In genomic region chr7:99452859-99453258, GRCm38 (mm10) we compare ENCODE assay signal across 31 mouse cellular contexts. TPM values are rescaled to one million over a fixed set of nuclear protein-coding genes. Genes with fewer than 3 reads are reported as not detected.
DNase-seq lines count a peak whose midpoint lies in the region; ATAC-seq lines count a peak whose summit lies in the region.
"Had no signal": no experiment of that assay in that cellular context is flagged by ENCODE, and none has a peak within 500 bp of the region (broad histone marks: within the 10 kb centered on the region; RNA-seq: fewer than 3 reads in every experiment).

No protein-coding gene starts in this region.

- no peaks in the 10 kb centered on the region for H3K27me3 ChIP-seq in heart, embryonic 13.5 days (replicated peaks)
- no peaks in the 10 kb centered on the region for H3K27me3 ChIP-seq in kidney, embryonic 14.5 days (ENCODE audit: control insufficient read depth, insufficient read depth, low read length)
- no peaks in the 10 kb centered on the region for H3K27me3 ChIP-seq in midbrain, embryonic 13.5 days
- no peaks in the 10 kb centered on the region for H3K27me3 ChIP-seq in midbrain, embryonic 10.5 days (ENCODE audit: low read depth, poor library complexity, severe bottlenecking)
- H3K27me3 ChIP-seq: embryonic facial prominence, embryonic 13.5 days; forebrain, embryonic 13.5 days; hindbrain, embryonic 15.5 days had no signal

- no peak for DNase-seq in heart, postnatal 14 days
- DNase-seq in kidney, postnatal 10 days = no peak
- no peak for DNase-seq in midbrain, embryonic 10.5 days (ENCODE audit: low spot score)
- no peak for DNase-seq in adrenal gland, postnatal 4 days (ENCODE audit: low spot score in 2 of 2)
- DNase-seq: adrenal gland, adult 2 months; adrenal gland, postnatal 14 days; cerebellum, adult 11-12 months; cerebellum, adult 8-10 months; cerebellum, postnatal 10 days; cerebellum, postnatal 36 days; embryo, embryonic 11 days; gastrocnemius, postnatal 10 days; gastrocnemius, postnatal 36 days; heart, adult 2 months; heart, postnatal 10 days had no signal

- intact Hi-C loops in heart, postnatal 14 days (cut with DNase I) = loop anchor here (5.0 kb wide), 1 partner anchor 121 kb away; no protein-coding TSS in a partner anchor

- H3K9me3 ChIP-seq in heart, embryonic 13.5 days = no peaks in the 10 kb centered on the region
- no peaks in the 10 kb centered on the region for H3K9me3 ChIP-seq in kidney, embryonic 14.5 days (ENCODE audit: control insufficient read depth, low read length)
- no peaks in the 10 kb centered on the region for H3K9me3 ChIP-seq in midbrain, embryonic 13.5 days
- H3K9me3 ChIP-seq in midbrain, embryonic 10.5 days (replicated peaks) = no peaks in the 10 kb centered on the region
- H3K9me3 ChIP-seq: embryonic facial prominence, embryonic 10.5 days; embryonic facial prominence, embryonic 13.5 days; forebrain, embryonic 10.5 days; forebrain, embryonic 13.5 days; hindbrain, embryonic 10.5 days; hindbrain, embryonic 15.5 days had no signal

- H3K4me3 ChIP-seq in heart, embryonic 13.5 days = no peak overlapping the region
- H3K4me3 ChIP-seq in kidney, embryonic 14.5 days (ENCODE audit: low read length) = no peak overlapping the region
- no peak overlapping the region for H3K4me3 ChIP-seq in midbrain, embryonic 13.5 days (replicated peaks)
- no peak overlapping the region for H3K4me3 ChIP-seq in midbrain, embryonic 10.5 days
- H3K4me3 ChIP-seq: embryonic facial prominence, embryonic 10.5 days; embryonic facial prominence, embryonic 13.5 days; erythroblast, embryonic 14.5 days; forebrain, embryonic 10.5 days; forebrain, embryonic 13.5 days; heart, adult 2 months; hindbrain, embryonic 10.5 days; hindbrain, embryonic 15.5 days had no signal

- H3K9ac ChIP-seq in heart, embryonic 13.5 days = 0 out of 2 replicates have a peak overlapping the region, but pooled peaks have one; percentile 28
- H3K9ac ChIP-seq in kidney, embryonic 14.5 days (ENCODE audit: low read depth, low read length) = no peak overlapping the region
- H3K9ac ChIP-seq in midbrain, embryonic 13.5 days (replicated peaks) = 0 out of 2 replicates have a peak overlapping the region, but pooled peaks have one; percentile 10
- H3K9ac ChIP-seq: embryonic facial prominence, embryonic 13.5 days; forebrain, embryonic 13.5 days; hindbrain, embryonic 15.5 days had no signal

- 60% methylated on average over 7 of the region's 7 CpGs for WGBS in heart, embryonic 13.5 days
- WGBS in kidney, embryonic 14.5 days = 66% methylated on average over 7 of the region's 7 CpGs
- WGBS in midbrain, embryonic 13.5 days = 89% methylated on average over 7 of the region's 7 CpGs
- 92% methylated on average over 7 of the region's 7 CpGs for WGBS in midbrain, embryonic 10.5 days

- H3K36me3 ChIP-seq in heart, embryonic 13.5 days = peaks cover 61% of the 10 kb centered on the region
- no peaks in the 10 kb centered on the region for H3K36me3 ChIP-seq in kidney, embryonic 14.5 days (ENCODE audit: control insufficient read depth, insufficient read depth, low read length)
- peaks cover 21% of the 10 kb centered on the region for H3K36me3 ChIP-seq in midbrain, embryonic 13.5 days
- peaks cover 11% of the 10 kb centered on the region; the same call in 1 of the 2 replicates for H3K36me3 ChIP-seq in midbrain, embryonic 10.5 days

- H3K4me1 ChIP-seq in heart, embryonic 13.5 days = peaks cover 16% of the 10 kb centered on the region
- H3K4me1 ChIP-seq in kidney, embryonic 14.5 days (ENCODE audit: control insufficient read depth, insufficient read depth, low read length) = peaks cover 14% of the 10 kb centered on the region
- peaks cover 24% of the 10 kb centered on the region for H3K4me1 ChIP-seq in midbrain, embryonic 13.5 days (replicated peaks)
- peaks cover 31% of the 10 kb centered on the region for H3K4me1 ChIP-seq in midbrain, embryonic 10.5 days
- H3K4me1 ChIP-seq: embryonic facial prominence, embryonic 13.5 days had no signal

- no peak overlapping the region for H3K27ac ChIP-seq in heart, embryonic 13.5 days (replicated peaks)
- H3K27ac ChIP-seq in kidney, embryonic 14.5 days (ENCODE audit: low read depth, low read length) = no peak overlapping the region
- no peak overlapping the region for H3K27ac ChIP-seq in midbrain, embryonic 13.5 days
- H3K27ac ChIP-seq in midbrain, embryonic 10.5 days (replicated peaks) = no peak overlapping the region
- H3K27ac ChIP-seq: embryonic facial prominence, embryonic 13.5 days; forebrain, embryonic 10.5 days; forebrain, embryonic 13.5 days; heart, adult 2 months; hindbrain, embryonic 15.5 days had no signal

- no peak overlapping the region for H3K4me2 ChIP-seq in heart, embryonic 13.5 days
- no peak overlapping the region for H3K4me2 ChIP-seq in kidney, embryonic 14.5 days (replicated peaks; ENCODE audit: low read depth, low read length)
- no peak overlapping the region for H3K4me2 ChIP-seq in midbrain, embryonic 13.5 days (replicated peaks)
- H3K4me2 ChIP-seq: embryonic facial prominence, embryonic 13.5 days; forebrain, embryonic 13.5 days; hindbrain, embryonic 15.5 days had no signal

- no peak for ATAC-seq in heart, embryonic 13.5 days (ENCODE audit: extremely low read depth, insufficient number of reproducible peaks, low FRiP score, low TSS enrichment)
- ATAC-seq in kidney, embryonic 14.5 days (ENCODE audit: low FRiP score, low TSS enrichment) = peak; percentile 12; the same call in 1 of the 2 replicates
- ATAC-seq in midbrain, embryonic 13.5 days = no peak
- ATAC-seq: CD4-positive, CD25-positive, alpha-beta regulatory T cell, adult 4 months; forebrain, embryonic 13.5 days; forebrain, embryonic 16.5 days; intestine, postnatal 0 days had no signal

RNA-seq across cellular contexts. Expression of gene Klhl35, which starts 12.9 kb away (rescaled TPM):
- polyA plus RNA-seq in heart, embryonic 13.5 days (2015; fragmentation: Nextera tagmentation; extraction: Ambion mirVana) = 0.45 and 0.84 TPM in 2 replicates
- under 1 TPM; 0.15 to 0.29 TPM for total RNA-seq in heart, postnatal 14 days (2021)
- 1.1 and 1.5 TPM in 2 replicates for polyA plus RNA-seq in kidney, embryonic 14.5 days (2014; fragmentation: Nextera tagmentation; extraction: Ambion mirVana)
- polyA plus RNA-seq in midbrain, embryonic 13.5 days (2015; fragmentation: Nextera tagmentation; extraction: Ambion mirVana) = 9.0 and 17.2 TPM in 2 replicates
- polyA plus RNA-seq in midbrain, embryonic 10.5 days (2016; fragmentation: Nextera tagmentation; extraction: Ambion mirVana) = 2.9 and 10.0 TPM in 2 replicates
- 1 to 10 TPM; 2.1 to 3.6 TPM for total RNA-seq in adrenal gland, postnatal 4 days (2021)
- total RNA-seq: gastrocnemius, adult 18-20 months; gastrocnemius, postnatal 36 days; MEL had no signal
- polyA plus RNA-seq: C2C12; CD4-positive, CD25-positive, alpha-beta regulatory T cell, adult 4 months; erythroblast, embryonic 14.5 days had no signal

RNA-seq across cellular contexts. Expression of gene Rps3, which starts 30.7 kb away (rescaled TPM):
- polyA plus RNA-seq in heart, embryonic 13.5 days (2015; fragmentation: Nextera tagmentation; extraction: Ambion mirVana) = 492 and 539 TPM in 2 replicates
- 100 to 1,000 TPM; 289 to 327 TPM for total RNA-seq in heart, postnatal 14 days (2021)
- 870 and 995 TPM in 2 replicates for polyA plus RNA-seq in kidney, embryonic 14.5 days (2014; fragmentation: Nextera tagmentation; extraction: Ambion mirVana)
- polyA plus RNA-seq in midbrain, embryonic 13.5 days (2015; fragmentation: Nextera tagmentation; extraction: Ambion mirVana) = 531 and 554 TPM in 2 replicates
- 681 and 788 TPM in 2 replicates for polyA plus RNA-seq in midbrain, embryonic 10.5 days (2016; fragmentation: Nextera tagmentation; extraction: Ambion mirVana)
- total RNA-seq in adrenal gland, postnatal 4 days (2021) = 100 to 1,000 TPM; 720 TPM
